Mouse (Mus musculus) ES-E14 (cell line): ENCODE measurements around the gene Tctex1d2.

Experiments used
- CHD2 ChIP-seq: IDR thresholded peaks from 2 replicates; pipeline ENCODE4 v1.6.1; 2014; ENCODE audit warnings: mild to moderate bottlenecking, low read depth, low read length, inconsistent platforms
- HCFC1 ChIP-seq: IDR thresholded peaks from 2 replicates; pipeline ENCODE4 v1.6.1; 2012; ENCODE audit warnings: low read length, inconsistent platforms, borderline replicate concordance; ENCODE audit not compliant: insufficient read depth
- MAFK ChIP-seq: IDR thresholded peaks from 2 replicates; pipeline ENCODE4 v1.6.1; 2014; ENCODE audit warnings: mild to moderate bottlenecking, low read depth, low read length, inconsistent platforms; ENCODE audit not compliant: insufficient read depth

- TF ChIP-seq CHD2: no peak
- no peak for TF ChIP-seq HCFC1
- TF ChIP-seq MAFK: no peak
Observed at GRCm38 (mm10) chr16:32472276-32473015, 52.9 kb downstream of the Tctex1d2 start.
